Mouse (Mus musculus): ENCODE results near the gene Card14. TPM values are rescaled to one million over a fixed set of nuclear protein-coding genes. Genes with fewer than 3 reads are reported as not detected.

Card14 gene
- total and polyA plus RNA-seq, 3 experiments, result 0.16 to 1.1 TPM; not detected in 1

- in situ Hi-C loops (cut with MboI; ENCODE audit: low pct_ligation_motif_present, low pct_unique_long_range_greater_than_20kb, low sequenced_read_pairs), result no loop called here
- H3K9ac ChIP-seq (ENCODE audit: insufficient read depth, low read depth), result no peak overlapping the region
- dilution Hi-C loops (cut with MboI; ENCODE audit: extremely low pct_ligation_motif_present, extremely low pct_unique_long_range_greater_than_20kb, low sequenced_read_pairs), result no loop called here
Observed at GRCm38 (mm10) chr11:119362769-119363533, 55.4 kb downstream of the Card14 start.

GRCm38 (mm10) chr11:119363534-119364145 lies 56.1 kb downstream of the Card14 start:
- TF ChIP-seq MAX (IDR thresholded peaks at IDR 0.05; ENCODE audit: low read length), result peak; percentile 62; the same call in 1 of the 2 replicates
- TF ChIP-seq MAZ (IDR thresholded peaks at IDR 0.05; ENCODE audit: low read depth, low read length), result peak; percentile 86; the same call in 1 of the 2 replicates
- peak; percentile 87 to 97 for TF ChIP-seq CTCF (conservative IDR thresholded peaks at IDR 0.05 in 1 of 2, IDR thresholded peaks at IDR 0.05 in 1 of 2; ENCODE audit: low read depth in 2 of 2, low read length in 2 of 2)
- TF ChIP-seq ZC3H11A (IDR thresholded peaks at IDR 0.05; ENCODE audit: low read depth, low read length), result peak; percentile 39; the same call in 1 of the 2 replicates
- peak; percentile 35; the same call in 1 of the 2 replicates for TF ChIP-seq IRF4 (IDR thresholded peaks at IDR 0.05; ENCODE audit: low read depth, low read length)
- no peak for TF ChIP-seq TBP (conservative IDR thresholded peaks at IDR 0.05; ENCODE audit: low read depth, low read length)
- 0 out of 2 replicates have a peak, but pooled peaks have one; percentile 37 for TF ChIP-seq MYC (IDR thresholded peaks at IDR 0.05; ENCODE audit: low read depth, low read length)
- TF ChIP-seq NELFE (IDR thresholded peaks at IDR 0.05; ENCODE audit: low read depth, low read length), result peak; percentile 52; the same call in 1 of the 2 replicates
- TF ChIP-seq MEF2A (IDR thresholded peaks at IDR 0.05; ENCODE audit: borderline replicate concordance, low read depth, low read length), result no peak
- no peak for TF ChIP-seq ZKSCAN1 (IDR thresholded peaks at IDR 0.05; ENCODE audit: borderline replicate concordance, low read depth, low read length)
- TF ChIP-seq BHLHE40 (IDR thresholded peaks at IDR 0.05; ENCODE audit: low read depth, low read length), result peak; percentile 16; the same call in 1 of the 2 replicates
- peak; percentile 47 for TF ChIP-seq RAD21 (IDR thresholded peaks at IDR 0.05; ENCODE audit: low read depth, low read length)
- peak; percentile 94 for TF ChIP-seq SMC3 (IDR thresholded peaks at IDR 0.05; ENCODE audit: low read depth, low read length)
- H3K36me3 ChIP-seq (replicated peaks in 1 of 2; ENCODE audit: control insufficient read depth in 1 of 2, insufficient read depth in 1 of 2, low read length in 1 of 2), result peaks cover 15 to 47% of the 10 kb centered on the region in 2 experiments
- peaks cover 0 to 3% of the 10 kb centered on the region in 2 experiments; a peak in 3 of 4 replicates for H3K4me1 ChIP-seq (ENCODE audit: control insufficient read depth in 1 of 2, insufficient read depth in 2 of 2)
- in situ Hi-C loops (cut with MboI; ENCODE audit: low pct_ligation_motif_present, low pct_unique_long_range_greater_than_20kb, low sequenced_read_pairs), result no loop called here
- H3K9ac ChIP-seq (ENCODE audit: insufficient read depth, low read depth), result no peak overlapping the region
- peak; percentile 82 for DNase-seq (ENCODE audit: extremely low read depth)
- H3K4me3 ChIP-seq (replicated peaks in 1 of 3; ENCODE audit: low read depth in 2 of 3, low read length in 2 of 3, poor library complexity in 1 of 3), result no peak overlapping the region
- no peak overlapping the region for H3K4me2 ChIP-seq (ENCODE audit: insufficient read depth, low read depth, poor library complexity, severe bottlenecking)
- no peaks in the 10 kb centered on the region for H3K27me3 ChIP-seq (replicated peaks)
- dilution Hi-C loops (cut with MboI; ENCODE audit: extremely low pct_ligation_motif_present, extremely low pct_unique_long_range_greater_than_20kb, low sequenced_read_pairs), result no loop called here
- H3K79me2 ChIP-seq (replicated peaks; ENCODE audit: control insufficient read depth, extremely low read depth, insufficient read depth, poor library complexity, severe bottlenecking), result no peaks in the 10 kb centered on the region
- peaks cover 7% of the 10 kb centered on the region for H3K9me3 ChIP-seq (replicated peaks; ENCODE audit: low read length)
- no peak overlapping the region for H3K27ac ChIP-seq (ENCODE audit: insufficient read depth, low read depth)

More at GRCm38 (mm10) chr11:119362769-119363533, 55.4 kb downstream of the Card14 start:
- Histone ChIP-seq H3K4me3 (replicated peaks in 1 of 3; ENCODE audit: low read depth in 2 of 3, low read length in 2 of 3, poor library complexity in 1 of 3) (no peak overlapping the region), H3K79me2 (replicated peaks; ENCODE audit: control insufficient read depth, extremely low read depth, insufficient read depth, poor library complexity, severe bottlenecking) (no peaks in the 10 kb centered on the region), H3K36me3 (replicated peaks in 1 of 2; ENCODE audit: control insufficient read depth in 1 of 2, insufficient read depth in 1 of 2, low read length in 1 of 2) (peaks cover 15 to 46% of the 10 kb centered on the region in 2 experiments), H3K27ac (ENCODE audit: insufficient read depth, low read depth) (no peak overlapping the region), H3K9me3 (replicated peaks; ENCODE audit: low read length) (peaks cover 7% of the 10 kb centered on the region), H3K27me3 (replicated peaks) (no peaks in the 10 kb centered on the region), H3K4me2 (ENCODE audit: insufficient read depth, low read depth, poor library complexity, severe bottlenecking) (no peak overlapping the region), H3K4me1 (ENCODE audit: control insufficient read depth in 1 of 2, insufficient read depth in 2 of 2) (peaks cover 0 to 3% of the 10 kb centered on the region in 2 experiments; a peak in 3 of 4 replicates)
- TF ChIP-seq ETS1 (conservative IDR thresholded peaks at IDR 0.05; ENCODE audit: low read depth, low read length), result no peak
- TF ChIP-seq ZC3H11A (IDR thresholded peaks at IDR 0.05; ENCODE audit: low read depth, low read length), result no peak
- no peak for TF ChIP-seq BHLHE40 (IDR thresholded peaks at IDR 0.05; ENCODE audit: low read depth, low read length)
- no peak for DNase-seq (ENCODE audit: extremely low read depth)

Data from CH12.LX (cell line).